Mouse (Mus musculus) frontal cortex, adult (tissue): ENCODE measurements around the gene Fuca2.
"Not testable (repeated sequence)": the region's sequence is repeated elsewhere in the genome, so short reads cannot be mapped to it uniquely, and the experiment has no call there.

Source experiments
- ATAC-seq: cut with Nextera tagmentation; 2 replicates; pipeline ENCODE4 v1.9.2; 2017; ENCODE audit warnings: mild to moderate bottlenecking, moderate library complexity, mixed read lengths; ENCODE audit not compliant: low TSS enrichment

The Fuca2 gene

GRCm38 (mm10) chr10:13499331-13499730, at the start of gene Fuca2:
Gene Fuca2, plus strand, starts transcription at chr10:13499540.
- ATAC-seq = no peak

GRCm38 (mm10) chr10:13451640-13452039, 47.7 kb upstream of the Fuca2 start:
- no peak for ATAC-seq

GRCm38 (mm10) chr10:13453200-13453990, 45.9 kb upstream of the Fuca2 start:
- ATAC-seq = peak; percentile 79

GRCm38 (mm10) chr10:13464295-13464694, 35.0 kb upstream of the Fuca2 start:
- not testable (repeated sequence) for ATAC-seq

- ATAC-seq = peak; percentile 88
These were observed 32.4 kb upstream of the Fuca2 start for GRCm38 (mm10) chr10:13466925-13467324.

GRCm38 (mm10) chr10:13468025-13468529, 31.3 kb upstream of the Fuca2 start:
- ATAC-seq = not testable (repeated sequence)

- ATAC-seq = no peak
These were observed 29.1 kb upstream of the Fuca2 start for GRCm38 (mm10) chr10:13470236-13470635.

- ATAC-seq = no peak
These were observed 26.0 kb upstream of the Fuca2 start for GRCm38 (mm10) chr10:13473287-13473832.

GRCm38 (mm10) chr10:13473833-13474567, 25.3 kb upstream of the Fuca2 start, which contains the start of gene Phactr2:
Gene Phactr2, minus strand, starts transcription at chr10:13474412.
- ATAC-seq = peak; percentile 77

GRCm38 (mm10) chr10:13474568-13474955, 24.8 kb upstream of the Fuca2 start:
- no peak for ATAC-seq

- peak; percentile 51 for ATAC-seq
These were observed 24.2 kb upstream of the Fuca2 start for GRCm38 (mm10) chr10:13475121-13475520.

GRCm38 (mm10) chr10:13479341-13479740, 20.0 kb upstream of the Fuca2 start:
- no peak for ATAC-seq

GRCm38 (mm10) chr10:13485958-13486357, 13.4 kb upstream of the Fuca2 start:
- no peak for ATAC-seq

- no peak for ATAC-seq
These were observed 9.7 kb upstream of the Fuca2 start for GRCm38 (mm10) chr10:13489671-13490070.

- ATAC-seq = no peak
These were observed 5.2 kb upstream of the Fuca2 start for GRCm38 (mm10) chr10:13493978-13494686.

GRCm38 (mm10) chr10:13496315-13496714, 3.0 kb upstream of the Fuca2 start:
- ATAC-seq = no peak

GRCm38 (mm10) chr10:13500473-13500872, 1.1 kb downstream of the Fuca2 start:
- peak; percentile 9; the same call in 1 of the 2 replicates for ATAC-seq

- peak; percentile 97 for ATAC-seq
These were observed 1.7 kb downstream of the Fuca2 start for GRCm38 (mm10) chr10:13500938-13501496.

GRCm38 (mm10) chr10:13501533-13501932, 2.2 kb downstream of the Fuca2 start:
- peak; percentile 40; the same call in 1 of the 2 replicates for ATAC-seq

GRCm38 (mm10) chr10:13502371-13502770, 3.0 kb downstream of the Fuca2 start:
- ATAC-seq = no peak

GRCm38 (mm10) chr10:13521857-13522256, 22.5 kb downstream of the Fuca2 start:
- ATAC-seq = no peak
